Mouse (Mus musculus): Measurements from ENCODE around the gene Tpo. TPM values are rescaled to one million over a fixed set of nuclear protein-coding genes. Genes with fewer than 3 reads are reported as not detected.

Gene Tpo
- polyA plus RNA-seq, 1 experiment from 2014 or later: 0.14 TPM

GRCm38 (mm10) chr12:30160475-30160874 lies 28.1 kb upstream of the Tpo start:
- no peaks in the 10 kb centered on the region for H3K36me3 ChIP-seq (ENCODE audit: control insufficient read depth, insufficient read depth, low read length)
- H3K9me3 ChIP-seq (ENCODE audit: control insufficient read depth, low read length): no peaks in the 10 kb centered on the region
- no peak for ATAC-seq (ENCODE audit: low FRiP score, low TSS enrichment)
- H3K9ac ChIP-seq (replicated peaks; ENCODE audit: low read length): no peak overlapping the region
- H3K27me3 ChIP-seq (ENCODE audit: control insufficient read depth, insufficient read depth, low read length): no peaks in the 10 kb centered on the region
- no peaks in the 10 kb centered on the region for H3K4me1 ChIP-seq (ENCODE audit: control insufficient read depth, insufficient read depth, low read length)
- H3K4me2 ChIP-seq (ENCODE audit: low read length): no peak overlapping the region
- peak; percentile 18 for DNase-seq
- WGBS: 93% methylated on average over 3 of the region's 3 CpGs
- H3K27ac ChIP-seq (replicated peaks; ENCODE audit: low read depth, low read length): no peak overlapping the region
- H3K4me3 ChIP-seq (replicated peaks; ENCODE audit: low read depth, low read length): no peak overlapping the region

- 90% methylated on average over 8 of the region's 8 CpGs for WGBS
- Histone ChIP-seq H3K9ac (replicated peaks; ENCODE audit: low read length) (no peak overlapping the region), H3K27me3 (ENCODE audit: control insufficient read depth, insufficient read depth, low read length) (no peaks in the 10 kb centered on the region), H3K4me2 (ENCODE audit: low read length) (no peak overlapping the region), H3K36me3 (ENCODE audit: control insufficient read depth, insufficient read depth, low read length) (no peaks in the 10 kb centered on the region), H3K27ac (replicated peaks; ENCODE audit: low read depth, low read length) (no peak overlapping the region), H3K4me3 (replicated peaks; ENCODE audit: low read depth, low read length) (no peak overlapping the region), H3K9me3 (ENCODE audit: control insufficient read depth, low read length) (no peaks in the 10 kb centered on the region), H3K4me1 (ENCODE audit: control insufficient read depth, insufficient read depth, low read length) (no peaks in the 10 kb centered on the region)
- DNase-seq (no peak), ATAC-seq (ENCODE audit: low FRiP score, low TSS enrichment) (no peak)
Measured at GRCm38 (mm10) chr12:30159788-30160187, 27.4 kb upstream of the Tpo start.

- Histone ChIP-seq H3K4me2 (ENCODE audit: low read length) (no peak overlapping the region), H3K4me1 (ENCODE audit: control insufficient read depth, insufficient read depth, low read length) (no peaks in the 10 kb centered on the region), H3K4me3 (replicated peaks; ENCODE audit: low read depth, low read length) (no peak overlapping the region), H3K36me3 (ENCODE audit: control insufficient read depth, insufficient read depth, low read length) (no peaks in the 10 kb centered on the region), H3K27me3 (ENCODE audit: control insufficient read depth, insufficient read depth, low read length) (no peaks in the 10 kb centered on the region), H3K27ac (replicated peaks; ENCODE audit: low read depth, low read length) (no peak overlapping the region), H3K9ac (replicated peaks; ENCODE audit: low read length) (no peak overlapping the region), H3K9me3 (ENCODE audit: control insufficient read depth, low read length) (no peaks in the 10 kb centered on the region)
- ATAC-seq (ENCODE audit: low FRiP score, low TSS enrichment): no peak
- WGBS: 58% methylated on average over 7 of the region's 7 CpGs
- DNase-seq: peak; percentile 65
Measured at GRCm38 (mm10) chr12:30154079-30154673, 21.8 kb upstream of the Tpo start.

- Histone ChIP-seq H3K36me3 (ENCODE audit: control insufficient read depth, insufficient read depth, low read length) (no peaks in the 10 kb centered on the region), H3K27ac (replicated peaks; ENCODE audit: low read depth, low read length) (no peak overlapping the region), H3K4me3 (replicated peaks; ENCODE audit: low read depth, low read length) (no peak overlapping the region), H3K4me1 (ENCODE audit: control insufficient read depth, insufficient read depth, low read length) (no peaks in the 10 kb centered on the region), H3K9ac (replicated peaks; ENCODE audit: low read length) (no peak overlapping the region), H3K27me3 (ENCODE audit: control insufficient read depth, insufficient read depth, low read length) (no peaks in the 10 kb centered on the region), H3K9me3 (ENCODE audit: control insufficient read depth, low read length) (no peaks in the 10 kb centered on the region), H3K4me2 (ENCODE audit: low read length) (no peak overlapping the region)
- WGBS: 69% methylated on average over 3 of the region's 3 CpGs
- DNase-seq (peak; percentile 13), ATAC-seq (ENCODE audit: low FRiP score, low TSS enrichment) (no peak)
Measured at GRCm38 (mm10) chr12:30142085-30142484, 9.7 kb upstream of the Tpo start.

GRCm38 (mm10) chr12:30129411-30129716 lies 3.1 kb downstream of the Tpo start:
- Histone ChIP-seq H3K4me2 (ENCODE audit: low read length) (no peak overlapping the region), H3K9me3 (ENCODE audit: control insufficient read depth, low read length) (no peaks in the 10 kb centered on the region), H3K4me1 (ENCODE audit: control insufficient read depth, insufficient read depth, low read length) (peaks cover 5% of the 10 kb centered on the region; the same call in 1 of the 2 replicates), H3K4me3 (replicated peaks; ENCODE audit: low read depth, low read length) (no peak overlapping the region), H3K27ac (replicated peaks; ENCODE audit: low read depth, low read length) (peak overlapping the region; percentile 64; the same call in 1 of the 2 replicates), H3K36me3 (ENCODE audit: control insufficient read depth, insufficient read depth, low read length) (no peaks in the 10 kb centered on the region), H3K9ac (replicated peaks; ENCODE audit: low read length) (no peak overlapping the region), H3K27me3 (ENCODE audit: control insufficient read depth, insufficient read depth, low read length) (no peaks in the 10 kb centered on the region)
- 62% methylated on average over 6 of the region's 6 CpGs for WGBS
- DNase-seq (no peak), ATAC-seq (ENCODE audit: low FRiP score, low TSS enrichment) (no peak)

- Histone ChIP-seq H3K27ac (replicated peaks; ENCODE audit: low read depth, low read length) (peak overlapping the region; percentile 64), H3K4me1 (ENCODE audit: control insufficient read depth, insufficient read depth, low read length) (peaks cover 5% of the 10 kb centered on the region; the same call in 1 of the 2 replicates), H3K9me3 (ENCODE audit: control insufficient read depth, low read length) (no peaks in the 10 kb centered on the region), H3K9ac (replicated peaks; ENCODE audit: low read length) (no peak overlapping the region), H3K27me3 (ENCODE audit: control insufficient read depth, insufficient read depth, low read length) (no peaks in the 10 kb centered on the region), H3K4me3 (replicated peaks; ENCODE audit: low read depth, low read length) (no peak overlapping the region), H3K36me3 (ENCODE audit: control insufficient read depth, insufficient read depth, low read length) (no peaks in the 10 kb centered on the region), H3K4me2 (ENCODE audit: low read length) (no peak overlapping the region)
- 38% methylated on average over 7 of the region's 7 CpGs for WGBS
- ATAC-seq (ENCODE audit: low FRiP score, low TSS enrichment): peak; percentile 68
- peak; percentile 83 for DNase-seq
Measured at GRCm38 (mm10) chr12:30128561-30129410, 3.6 kb downstream of the Tpo start.

GRCm38 (mm10) chr12:30122347-30122746 lies 10.1 kb downstream of the Tpo start:
- no peaks in the 10 kb centered on the region for H3K4me1 ChIP-seq (ENCODE audit: control insufficient read depth, insufficient read depth, low read length)
- no peak overlapping the region for H3K27ac ChIP-seq (replicated peaks; ENCODE audit: low read depth, low read length)
- H3K4me3 ChIP-seq (replicated peaks; ENCODE audit: low read depth, low read length): no peak overlapping the region
- no peaks in the 10 kb centered on the region for H3K36me3 ChIP-seq (ENCODE audit: control insufficient read depth, insufficient read depth, low read length)
- DNase-seq: no peak
- no peak overlapping the region for H3K9ac ChIP-seq (replicated peaks; ENCODE audit: low read length)
- WGBS: 90% methylated on average over 7 of the region's 7 CpGs
- H3K4me2 ChIP-seq (ENCODE audit: low read length): no peak overlapping the region
- ATAC-seq (ENCODE audit: low FRiP score, low TSS enrichment): no peak
- no peaks in the 10 kb centered on the region for H3K27me3 ChIP-seq (ENCODE audit: control insufficient read depth, insufficient read depth, low read length)
- no peaks in the 10 kb centered on the region for H3K9me3 ChIP-seq (ENCODE audit: control insufficient read depth, low read length)

- 95% methylated on average over 2 of the region's 2 CpGs for WGBS
- H3K36me3 ChIP-seq (ENCODE audit: control insufficient read depth, insufficient read depth, low read length): no peaks in the 10 kb centered on the region
- H3K9me3 ChIP-seq (ENCODE audit: control insufficient read depth, low read length): no peaks in the 10 kb centered on the region
Measured at GRCm38 (mm10) chr12:30112271-30112670, 20.2 kb downstream of the Tpo start.

More at GRCm38 (mm10) chr12:30112271-30112670, 20.2 kb downstream of the Tpo start:
- Histone ChIP-seq H3K27me3 (ENCODE audit: control insufficient read depth, insufficient read depth, low read length) (no peaks in the 10 kb centered on the region), H3K9ac (replicated peaks; ENCODE audit: low read length) (no peak overlapping the region), H3K4me2 (ENCODE audit: low read length) (no peak overlapping the region), H3K4me1 (ENCODE audit: control insufficient read depth, insufficient read depth, low read length) (no peaks in the 10 kb centered on the region), H3K4me3 (replicated peaks; ENCODE audit: low read depth, low read length) (no peak overlapping the region), H3K27ac (replicated peaks; ENCODE audit: low read depth, low read length) (no peak overlapping the region)
- ATAC-seq (ENCODE audit: low FRiP score, low TSS enrichment) (no peak), DNase-seq (no peak)
